Comparison of ENCODE assay signal across 12 mouse cellular contexts in genomic region chr13:32717709-32718108, GRCm38 (mm10).
"Had no signal": no experiment of that assay in that cellular context is flagged by ENCODE, and none has a peak within 500 bp of the region (broad histone marks: within the 10 kb centered on the region; RNA-seq: fewer than 3 reads in every experiment).

No protein-coding gene starts in this region.

- H3K27ac ChIP-seq: midbrain, embryonic 10.5 days; midbrain, embryonic 12.5 days; midbrain, embryonic 15.5 days; neural tube, embryonic 12.5 days had no signal

- H3K9me3 ChIP-seq: midbrain, embryonic 10.5 days; midbrain, embryonic 12.5 days; midbrain, embryonic 15.5 days; neural tube, embryonic 12.5 days had no signal

- H3K4me3 ChIP-seq: midbrain, embryonic 10.5 days; midbrain, embryonic 12.5 days; midbrain, embryonic 15.5 days; neural tube, embryonic 12.5 days had no signal

- H3K4me1 ChIP-seq: midbrain, embryonic 10.5 days; midbrain, embryonic 12.5 days; midbrain, embryonic 15.5 days; neural tube, embryonic 12.5 days had no signal

- ATAC-seq: midbrain, embryonic 15.5 days had no signal

- DNase-seq: lung, adult 18-20 months; lung, embryonic 14.5 days; lung, postnatal 10 days; lung, postnatal 4 days; right cerebral cortex, postnatal 14 days; thymus, adult 18-20 months; thymus, postnatal 14 days; thymus, postnatal 36 days had no signal

- H3K36me3 ChIP-seq: midbrain, embryonic 10.5 days; midbrain, embryonic 12.5 days; midbrain, embryonic 15.5 days; neural tube, embryonic 12.5 days had no signal

- H3K9ac ChIP-seq: lung, embryonic 14.5 days; midbrain, embryonic 12.5 days; midbrain, embryonic 15.5 days; neural tube, embryonic 12.5 days had no signal

- H3K27me3 ChIP-seq: midbrain, embryonic 12.5 days; midbrain, embryonic 15.5 days; neural tube, embryonic 12.5 days had no signal

- H3K4me2 ChIP-seq: lung, embryonic 14.5 days; midbrain, embryonic 12.5 days; midbrain, embryonic 15.5 days; neural tube, embryonic 12.5 days had no signal
